Mouse (Mus musculus) CD8-positive naive resting alpha-beta T cell, adult 2 months (primary cell): ENCODE measurements around the gene Pgls.

ENCODE experiments used
- DNase-seq, 2 experiments: peaks; one replicate each; pipeline ENCODE4 v3.0.0; 2022; ENCODE audit warnings: low read depth in 2 of 2, low spot score in 2 of 2

The Pgls gene

DNA sequence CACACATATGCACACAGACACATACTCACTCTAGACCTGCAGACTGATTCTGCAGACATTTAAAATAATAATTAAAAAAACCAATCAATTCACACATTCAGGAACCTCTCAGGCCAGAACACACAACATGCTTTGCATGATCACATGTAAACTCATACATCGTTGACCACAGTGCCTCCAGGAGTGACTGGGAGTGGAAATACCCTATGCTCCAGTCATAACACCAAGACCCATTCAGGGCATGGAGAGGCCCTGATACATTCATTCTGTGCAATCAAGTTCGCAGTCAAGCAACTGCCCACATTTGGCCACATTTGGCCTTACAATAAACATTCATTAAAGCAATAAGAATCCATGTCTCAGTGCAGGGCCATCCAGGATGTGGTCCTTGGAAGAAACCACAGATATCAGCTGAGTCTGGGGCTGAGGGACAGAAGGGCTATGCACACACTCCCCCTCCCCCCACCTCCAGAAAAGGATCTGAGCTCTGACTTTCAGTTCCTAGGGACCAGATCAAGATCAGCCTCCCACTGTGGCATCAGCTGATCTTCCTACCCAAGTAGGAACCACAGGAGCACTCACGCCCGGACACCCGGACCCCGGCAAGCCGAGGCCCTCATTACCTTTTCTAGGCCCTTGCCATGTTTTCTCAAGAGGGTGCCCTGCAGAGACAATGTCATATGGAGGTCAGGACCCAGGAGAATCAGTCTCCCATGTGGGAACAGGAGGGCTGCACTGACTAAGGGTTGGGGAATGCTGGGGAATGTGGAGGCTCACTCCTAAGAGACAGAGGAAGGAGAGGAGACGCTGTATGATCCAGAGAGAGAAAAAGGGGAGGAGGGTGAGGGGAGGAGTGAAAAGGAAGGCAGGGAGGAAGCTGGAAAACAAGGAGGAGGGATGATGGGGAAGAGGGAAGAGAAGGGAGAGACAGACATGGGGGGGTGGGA is 45.4 kb downstream of the Pgls start:
- no peak for DNase-seq

- DNase-seq, result no peak
These were observed 46.3 kb downstream of the Pgls start for GRCm38 (mm10) chr8:71638321-71638720.

DNA sequence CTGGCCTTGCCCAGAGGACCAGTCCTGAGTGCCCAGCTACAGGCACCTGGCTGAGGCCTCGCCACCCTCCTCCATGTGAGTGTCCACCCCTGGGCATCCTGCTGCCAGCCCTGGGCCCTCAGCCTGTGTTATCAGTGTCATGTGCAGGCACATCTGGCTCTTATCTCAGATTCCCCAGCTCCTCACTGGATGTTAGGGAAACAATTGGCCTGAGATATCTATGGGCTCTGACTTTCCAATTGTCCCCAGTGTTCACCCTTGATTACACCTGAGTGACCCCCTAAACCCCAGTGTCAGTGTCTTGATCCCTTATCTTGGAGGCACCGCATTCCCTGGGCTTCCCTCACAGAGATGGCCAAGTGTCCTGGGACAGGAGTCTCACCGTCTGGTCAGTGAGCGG is 47.3 kb downstream of the Pgls start:
- DNase-seq, result no peak

GRCm38 (mm10) chr8:71645510-71645909 is 53.5 kb downstream of the Pgls start:
- no peak for DNase-seq
